Mouse (Mus musculus) left cerebral cortex, postnatal 4 days (tissue): Measurements from ENCODE around the gene Dppa3. TPM values are rescaled to one million over a fixed set of nuclear protein-coding genes. Genes with fewer than 3 reads are reported as not detected.
A peak's percentile ranks its signal among the peaks of the same experiment; 100 is the strongest.

Source experiments
- DNase-seq: peaks from one replicate; pipeline ENCODE4 v3.0.0-alpha.2; 2022
- intact Hi-C: fragments of 180-260 bp; cut with DNase I; formaldehyde crosslinking; loops from one replicate; pipeline ENCODE4 v1.15.1; 2025
- total RNA-seq, 2 experiments: library from RNA; stranded (reverse); gene quantifications; 2 replicates each; pipeline ENCODE4 v1.2.3; 2021

Dppa3 gene
- not detected for total RNA-seq

GRCm38 (mm10) chr6:122626110-122626509 is at the start of gene Dppa3:
Gene Dppa3, plus strand, starts transcription at chr6:122626410.
- intact Hi-C loops: no loop called here
- DNase-seq: no peak

- intact Hi-C loops: no loop called here
- no peak for DNase-seq
These were observed 49.2 kb upstream of the Dppa3 start for GRCm38 (mm10) chr6:122577030-122577429.

- intact Hi-C loops: no loop called here
- no peak for DNase-seq
These were observed 47.1 kb upstream of the Dppa3 start for GRCm38 (mm10) chr6:122579086-122579485.

GRCm38 (mm10) chr6:122591027-122591758 is 35.0 kb upstream of the Dppa3 start:
- intact Hi-C loops: no loop called here
- DNase-seq: no peak

- intact Hi-C loops: no loop called here
- DNase-seq: no peak
These were observed 33.3 kb upstream of the Dppa3 start for GRCm38 (mm10) chr6:122592905-122593304.

GRCm38 (mm10) chr6:122595637-122596036 is 30.6 kb upstream of the Dppa3 start:
- peak; percentile 19 for DNase-seq
- intact Hi-C loops: no loop called here

GRCm38 (mm10) chr6:122596608-122597007 is 29.6 kb upstream of the Dppa3 start:
- intact Hi-C loops: no loop called here
- DNase-seq: no peak

GRCm38 (mm10) chr6:122598014-122598413 is 28.2 kb upstream of the Dppa3 start:
- intact Hi-C loops: no loop called here
- DNase-seq: no peak

GRCm38 (mm10) chr6:122598436-122598835 is 27.8 kb upstream of the Dppa3 start:
- intact Hi-C loops: no loop called here
- DNase-seq: no peak

GRCm38 (mm10) chr6:122599054-122599737 is 27.0 kb upstream of the Dppa3 start:
- DNase-seq: no peak
- intact Hi-C loops: no loop called here

- intact Hi-C loops: no loop called here
- DNase-seq: no peak
These were observed 26.1 kb upstream of the Dppa3 start for GRCm38 (mm10) chr6:122600066-122600646.

GRCm38 (mm10) chr6:122601031-122601430 is 25.2 kb upstream of the Dppa3 start:
- no peak for DNase-seq
- intact Hi-C loops: no loop called here

- no peak for DNase-seq
- intact Hi-C loops: no loop called here
These were observed 24.6 kb upstream of the Dppa3 start for GRCm38 (mm10) chr6:122601615-122602014.

- intact Hi-C loops: no loop called here
These were observed 23.8 kb upstream of the Dppa3 start, which contains the start of gene Apobec1 for GRCm38 (mm10) chr6:122602242-122602991. Gene Apobec1, minus strand, starts transcription at chr6:122602444.

GRCm38 (mm10) chr6:122602992-122603322 is 23.3 kb upstream of the Dppa3 start:
- DNase-seq: no peak
- intact Hi-C loops: no loop called here

More at GRCm38 (mm10) chr6:122602242-122602991, 23.8 kb upstream of the Dppa3 start, which contains the start of gene Apobec1:
- DNase-seq: peak; percentile 55

GRCm38 (mm10) chr6:122604260-122604659 is 21.9 kb upstream of the Dppa3 start:
- DNase-seq: no peak
- intact Hi-C loops: no loop called here

GRCm38 (mm10) chr6:122605483-122605882 is 20.7 kb upstream of the Dppa3 start:
- no peak for DNase-seq
- intact Hi-C loops: no loop called here

- intact Hi-C loops: no loop called here
- no peak for DNase-seq
These were observed 19.5 kb upstream of the Dppa3 start for GRCm38 (mm10) chr6:122606661-122607060.

- no peak for DNase-seq
- intact Hi-C loops: no loop called here
These were observed 18.5 kb upstream of the Dppa3 start for GRCm38 (mm10) chr6:122607700-122608099.

- DNase-seq: no peak
- intact Hi-C loops: no loop called here
These were observed 17.5 kb upstream of the Dppa3 start for GRCm38 (mm10) chr6:122608434-122609376.
